Mouse (Mus musculus) stomach, postnatal 0 days (tissue): ENCODE measurements around the gene Ttc23l. TPM values are rescaled to one million over a fixed set of nuclear protein-coding genes. Genes with fewer than 3 reads are reported as not detected.
"Not testable (repeated sequence)": the region's sequence is repeated elsewhere in the genome, so short reads cannot be mapped to it uniquely, and the experiment has no call there.

ENCODE experiments used
- ATAC-seq: fragments of 200-750 bp; cut with Nextera tagmentation; 2 replicates; pipeline ENCODE4 v1.8.0; 2017; ENCODE audit not compliant: low FRiP score, low TSS enrichment
- DNase-seq: peaks from one replicate; pipeline ENCODE4 v3.0.0-alpha.2; 2016; ENCODE audit warnings: low spot score
- H3K27ac ChIP-seq: fragments of 300-500 bp; sonication (generic); replicated peaks from 2 replicates; pipeline ENCODE4 v1.5.1; 2014; ENCODE audit warnings: mild to moderate bottlenecking, control low read depth
- H3K27me3 ChIP-seq: fragments of 300-500 bp; sonication (generic); 2 replicates; pipeline ENCODE4 v1.6.1; 2014; ENCODE audit warnings: low read length; ENCODE audit not compliant: control insufficient read depth, insufficient read depth
- H3K36me3 ChIP-seq: fragments of 300-500 bp; sonication (generic); 2 replicates; pipeline ENCODE4 v1.6.1; 2014; ENCODE audit warnings: low read length, mixed read lengths; ENCODE audit not compliant: control insufficient read depth, insufficient read depth
- H3K4me1 ChIP-seq: fragments of 300-500 bp; sonication (generic); replicated peaks from 2 replicates; pipeline ENCODE4 v1.6.1; 2014; ENCODE audit warnings: antibody characterized with exemption; ENCODE audit not compliant: control insufficient read depth, insufficient read depth
- H3K4me2 ChIP-seq: fragments of 300-500 bp; sonication (generic); replicated peaks from 2 replicates; pipeline ENCODE4 v1.6.1; 2014; ENCODE audit warnings: low read depth, mild to moderate bottlenecking, control low read depth, moderate library complexity
- H3K4me3 ChIP-seq: fragments of 300-500 bp; sonication (generic); 2 replicates; pipeline ENCODE4 v1.5.1; 2014; ENCODE audit warnings: low read depth, low read length, control low read depth
- H3K9ac ChIP-seq: fragments of 300-500 bp; sonication (generic); 2 replicates; pipeline ENCODE4 v1.6.1; 2014; ENCODE audit warnings: mild to moderate bottlenecking, low read length, control low read depth, mixed read lengths
- H3K9me3 ChIP-seq: fragments of 300-500 bp; sonication (generic); 2 replicates; pipeline ENCODE4 v1.6.1; 2016; ENCODE audit warnings: low read length; ENCODE audit not compliant: control insufficient read depth
- CTCF ChIP-seq: IDR thresholded peaks from 2 replicates; pipeline ENCODE4 v1.5.1; 2016; ENCODE audit warnings: antibody characterized with exemption, low read depth, mild to moderate bottlenecking, moderate library complexity
- EP300 ChIP-seq: optimal IDR thresholded peaks from 2 replicates; pipeline ENCODE3; 2016; ENCODE audit warnings: antibody characterized with exemption
- WGBS: fragments of 180-500 bp; shearing (Covaris S2); extraction: QIAGEN DNeasy Blood & Tissue Kit; methylation state at CpG from one replicate; pipeline ENCODE4 v1.1.7; 2014; 5-methylcytosine and 5-hydroxymethylcytosine counted together
- polyA plus RNA-seq: library from polyadenylated mRNA; unstranded; fragments of >200 nt; fragmentation: Nextera tagmentation; extraction: Ambion mirVana; gene quantifications from 2 replicates; pipeline ENCODE4 v1.2.1, GENCODE M21; 2015

Gene Ttc23l
- polyA plus RNA-seq, 1 experiment from 2014 or later = not detected

DNA sequence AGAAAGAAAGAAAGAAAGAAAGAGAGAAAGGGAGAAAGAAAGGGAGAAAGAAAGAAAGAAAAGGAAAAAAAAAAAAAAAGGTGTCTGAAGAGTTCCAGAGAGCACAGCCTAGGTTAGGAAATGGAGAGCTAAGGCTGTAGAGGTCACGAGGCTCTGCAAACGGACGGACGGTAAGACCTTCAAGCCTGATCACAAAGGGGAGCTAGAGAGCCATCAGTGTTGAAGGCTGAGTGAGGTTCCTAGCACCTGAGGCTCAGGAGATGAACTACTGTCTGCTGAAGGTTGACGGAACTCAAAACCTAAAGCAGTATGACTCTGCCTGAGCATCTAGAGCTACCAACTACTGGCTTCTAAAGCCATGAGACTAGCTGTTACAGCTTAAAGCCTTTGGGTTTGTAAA lies 23.9 kb downstream of the Ttc23l start:
- no peaks in the 10 kb centered on the region for H3K4me1 ChIP-seq
- DNase-seq = no peak
- TF ChIP-seq EP300 (no peak), CTCF (no peak)
- H3K9ac ChIP-seq = no peak overlapping the region
- no peak overlapping the region for H3K4me2 ChIP-seq
- no peaks in the 10 kb centered on the region for H3K27me3 ChIP-seq
- H3K27ac ChIP-seq = no peak overlapping the region
- no peak for ATAC-seq
- H3K36me3 ChIP-seq = no peaks in the 10 kb centered on the region
- WGBS = 80% methylated on average over 5 of the region's 5 CpGs
- no peaks in the 10 kb centered on the region for H3K9me3 ChIP-seq
- no peak overlapping the region for H3K4me3 ChIP-seq

DNA sequence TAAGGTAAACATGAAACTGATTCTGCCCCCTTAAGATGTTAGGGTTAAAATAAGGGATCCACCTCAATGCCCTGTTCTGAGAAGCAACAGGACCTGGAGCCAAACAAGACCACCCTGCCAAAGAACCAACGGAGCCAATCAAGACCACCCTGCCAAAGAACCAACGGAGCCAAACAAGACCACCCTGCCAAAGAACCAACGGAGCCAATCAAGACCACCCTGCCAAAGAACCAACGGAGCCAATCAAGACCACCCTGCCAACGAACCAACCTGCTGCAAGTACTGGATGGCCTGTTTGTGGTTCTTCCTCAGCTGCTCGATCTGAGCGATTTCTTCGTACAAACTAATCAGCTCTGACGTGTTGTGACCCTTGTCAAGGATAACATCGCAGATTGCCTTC lies 25.1 kb downstream of the Ttc23l start:
- H3K27ac ChIP-seq, H3K36me3 ChIP-seq, H3K4me3 ChIP-seq, H3K9me3 ChIP-seq, H3K27me3 ChIP-seq, H3K4me1 ChIP-seq, H3K4me2 ChIP-seq, ATAC-seq, H3K9ac ChIP-seq, DNase-seq: not testable (repeated sequence)
- WGBS = 86% methylated on average over 10 of the region's 10 CpGs

DNA sequence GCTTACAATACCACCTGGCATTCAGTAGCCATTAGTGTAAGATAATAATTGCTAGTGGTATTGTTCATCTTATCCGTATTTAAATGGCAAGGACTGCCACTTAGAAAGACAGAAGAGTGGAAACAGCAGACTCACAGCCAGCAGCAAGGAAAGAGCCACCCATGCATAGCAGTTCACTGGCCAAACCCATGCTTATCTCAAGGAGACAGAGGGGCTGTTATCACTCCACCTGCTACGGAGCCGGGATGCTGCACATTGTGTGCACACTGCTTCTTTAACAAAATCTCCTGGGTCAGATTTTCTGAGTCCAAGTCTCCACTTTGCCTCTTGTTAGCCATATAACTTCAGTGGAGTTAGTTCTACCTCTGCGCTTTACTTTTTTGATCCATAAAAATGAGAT lies 27.1 kb downstream of the Ttc23l start:
- ATAC-seq = no peak
- Histone ChIP-seq H3K4me2 (no peak overlapping the region), H3K4me3 (no peak overlapping the region), H3K27ac (no peak overlapping the region), H3K9ac (no peak overlapping the region), H3K9me3 (no peaks in the 10 kb centered on the region), H3K36me3 (no peaks in the 10 kb centered on the region), H3K27me3 (no peaks in the 10 kb centered on the region), H3K4me1 (no peaks in the 10 kb centered on the region)
- WGBS = 67% methylated on average over 4 of the region's 4 CpGs
- TF ChIP-seq EP300 (no peak), CTCF (no peak)
- DNase-seq = no peak

DNA sequence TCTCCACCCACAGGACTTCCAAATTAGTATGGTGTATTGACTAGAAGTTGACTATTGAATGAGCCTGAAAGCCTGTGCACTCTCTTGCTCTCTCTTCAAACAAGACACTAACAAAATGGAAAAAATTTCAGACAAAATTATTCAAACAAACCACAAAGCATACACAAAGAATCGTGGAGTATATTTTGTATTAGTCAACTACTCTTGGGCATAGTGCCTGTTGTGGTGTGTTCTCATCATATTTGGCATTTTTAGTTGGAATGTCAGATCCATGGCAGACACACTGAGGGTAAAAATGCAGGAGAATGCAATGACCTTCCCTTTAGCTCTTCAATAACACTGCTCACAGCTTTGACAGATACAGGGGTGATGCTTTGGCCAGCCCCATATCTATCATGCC lies 32.6 kb downstream of the Ttc23l start:
- no peak for TF ChIP-seq CTCF
- WGBS = 78% methylated on average over 1 of the region's 1 CpGs
- no peak for ATAC-seq

DNA sequence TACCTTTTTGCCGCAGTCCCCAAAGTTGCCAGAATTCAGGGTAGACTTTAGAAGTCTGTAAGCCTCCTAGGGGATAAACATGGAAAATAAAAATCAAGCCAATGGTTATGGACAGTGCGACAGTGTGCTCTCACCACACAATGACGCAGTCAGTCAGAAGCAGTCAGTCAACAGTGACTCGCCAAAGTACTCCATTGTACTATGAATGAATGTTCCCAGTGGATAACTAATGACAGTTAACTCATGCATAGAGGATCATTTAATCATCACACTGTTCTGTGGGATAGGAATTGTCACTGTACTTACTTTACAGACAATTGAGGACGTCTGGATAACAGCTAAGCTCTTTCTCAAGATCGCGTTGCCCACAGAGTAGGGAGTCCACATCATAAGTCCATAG lies 43.3 kb downstream of the Ttc23l start:
- H3K27ac ChIP-seq = no peak overlapping the region
- no peaks in the 10 kb centered on the region for H3K4me1 ChIP-seq
- no peaks in the 10 kb centered on the region for H3K27me3 ChIP-seq
- TF ChIP-seq EP300 (no peak), CTCF (no peak)
- no peak overlapping the region for H3K4me3 ChIP-seq
- no peak for DNase-seq
- ATAC-seq = no peak
- H3K9ac ChIP-seq = no peak overlapping the region
- H3K9me3 ChIP-seq = no peaks in the 10 kb centered on the region
- no peak overlapping the region for H3K4me2 ChIP-seq
- H3K36me3 ChIP-seq = no peaks in the 10 kb centered on the region
- 84% methylated on average over 7 of the region's 7 CpGs for WGBS

More for the DNA sequence above, 32.6 kb downstream of the Ttc23l start:
- DNase-seq = no peak
- Histone ChIP-seq H3K36me3 (no peaks in the 10 kb centered on the region), H3K27me3 (no peaks in the 10 kb centered on the region), H3K27ac (no peak overlapping the region), H3K9me3 (no peaks in the 10 kb centered on the region), H3K4me3 (no peak overlapping the region), H3K4me2 (no peak overlapping the region), H3K4me1 (no peaks in the 10 kb centered on the region), H3K9ac (no peak overlapping the region)

DNA sequence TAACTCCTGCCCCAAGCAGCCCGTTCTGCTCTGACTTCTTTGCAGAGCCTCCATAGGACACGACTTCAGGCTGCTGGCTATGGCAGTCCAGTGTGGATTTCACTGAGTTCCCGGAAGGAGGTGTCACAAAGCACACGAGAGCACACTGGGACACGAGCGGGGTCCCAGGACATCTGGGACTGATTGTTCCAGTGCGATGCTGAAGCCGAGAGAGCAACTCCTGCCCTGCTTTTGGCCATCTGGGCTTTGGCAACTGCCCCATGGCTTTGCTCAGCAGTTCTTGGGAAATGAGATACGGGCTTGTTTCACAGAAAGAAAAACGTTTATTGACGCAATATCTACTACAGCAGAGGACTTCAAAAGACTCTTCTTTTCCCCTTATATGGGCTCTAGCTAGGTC lies 52.4 kb downstream of the Ttc23l start:
- H3K4me3 ChIP-seq = no peak overlapping the region
- no peaks in the 10 kb centered on the region for H3K27me3 ChIP-seq
- ATAC-seq = no peak
- no peaks in the 10 kb centered on the region for H3K9me3 ChIP-seq
- H3K4me1 ChIP-seq = no peaks in the 10 kb centered on the region
- DNase-seq = no peak
- H3K4me2 ChIP-seq = no peak overlapping the region
- H3K9ac ChIP-seq = no peak overlapping the region
- no peak for TF ChIP-seq EP300
- no peak for TF ChIP-seq CTCF
- H3K27ac ChIP-seq = no peak overlapping the region
- no peaks in the 10 kb centered on the region for H3K36me3 ChIP-seq
- WGBS = 56% methylated on average over 11 of the region's 11 CpGs
